Mouse (Mus musculus): ENCODE measurements at regions not wholly inside any gene's neighbourhood (a gene's known extent, or its start where the extent isn't known, plus 50 kb on each side); places are given as distances from the start of the nearest gene placed in this dataset.
A peak's percentile ranks its signal among the peaks of the same experiment; 100 is the strongest.

GRCm38 (mm10) chr5:133143679-133144078, 600.5 kb upstream of the Auts2 start:
- H3K36me3 ChIP-seq: no peaks in the 10 kb centered on the region
- no peaks in the 10 kb centered on the region for H3K27me3 ChIP-seq (replicated peaks)
- no peak overlapping the region for H3K9ac ChIP-seq
- H3K4me2 ChIP-seq: no peak overlapping the region
- no peak; the same call in 1 of the 2 replicates for ATAC-seq (ENCODE audit: extremely low read depth, insufficient number of reproducible peaks, low FRiP score, low TSS enrichment)
- H3K9me3 ChIP-seq: peaks cover 7% of the 10 kb centered on the region; the same call in 1 of the 2 replicates
- 95% methylated on average over 1 of the region's 1 CpGs for WGBS
- no peak overlapping the region for H3K4me3 ChIP-seq
- no peaks in the 10 kb centered on the region for H3K4me1 ChIP-seq
- H3K27ac ChIP-seq (replicated peaks): no peak overlapping the region

- Histone ChIP-seq H3K9me3 (peaks cover 7% of the 10 kb centered on the region; the same call in 1 of the 2 replicates), H3K27me3 (replicated peaks) (no peaks in the 10 kb centered on the region), H3K4me2 (no peak overlapping the region), H3K9ac (no peak overlapping the region), H3K27ac (replicated peaks) (no peak overlapping the region), H3K4me1 (no peaks in the 10 kb centered on the region), H3K36me3 (no peaks in the 10 kb centered on the region), H3K4me3 (no peak overlapping the region)
- WGBS: 71% methylated on average over 11 of the region's 11 CpGs
- no peak for ATAC-seq (ENCODE audit: extremely low read depth, insufficient number of reproducible peaks, low FRiP score, low TSS enrichment)
Observed at GRCm38 (mm10) chr5:133142401-133143115, 599.4 kb upstream of the Auts2 start.

GRCm38 (mm10) chr5:133131042-133131441, 587.9 kb upstream of the Auts2 start:
- Histone ChIP-seq H3K4me3 (no peak overlapping the region), H3K27ac (replicated peaks) (no peak overlapping the region), H3K4me1 (no peaks in the 10 kb centered on the region), H3K27me3 (replicated peaks) (0 out of 2 replicates have a peak, but pooled peaks cover 3% of the 10 kb centered on the region), H3K4me2 (no peak overlapping the region), H3K36me3 (no peaks in the 10 kb centered on the region), H3K9ac (no peak overlapping the region), H3K9me3 (peaks cover 5% of the 10 kb centered on the region)
- ATAC-seq (ENCODE audit: extremely low read depth, insufficient number of reproducible peaks, low FRiP score, low TSS enrichment): no peak
- 78% methylated on average over 2 of the region's 2 CpGs for WGBS

GRCm38 (mm10) chr5:133130316-133130715, 587.2 kb upstream of the Auts2 start:
- Histone ChIP-seq H3K27me3 (replicated peaks) (0 out of 2 replicates have a peak, but pooled peaks cover 3% of the 10 kb centered on the region), H3K4me3 (no peak overlapping the region), H3K36me3 (no peaks in the 10 kb centered on the region), H3K27ac (replicated peaks) (no peak overlapping the region), H3K4me2 (no peak overlapping the region), H3K9me3 (peaks cover 5% of the 10 kb centered on the region), H3K9ac (no peak overlapping the region), H3K4me1 (no peaks in the 10 kb centered on the region)
- WGBS: 60% methylated on average over 6 of the region's 6 CpGs
- ATAC-seq (ENCODE audit: extremely low read depth, insufficient number of reproducible peaks, low FRiP score, low TSS enrichment): no peak

GRCm38 (mm10) chr5:133124223-133124622, 581.1 kb upstream of the Auts2 start:
- Histone ChIP-seq H3K9me3 (no peaks in the 10 kb centered on the region), H3K36me3 (no peaks in the 10 kb centered on the region), H3K4me2 (no peak overlapping the region), H3K27ac (replicated peaks) (no peak overlapping the region), H3K4me3 (no peak overlapping the region), H3K4me1 (no peaks in the 10 kb centered on the region), H3K27me3 (replicated peaks) (0 out of 2 replicates have a peak, but pooled peaks cover 3% of the 10 kb centered on the region), H3K9ac (no peak overlapping the region)
- WGBS: 84% methylated on average over 2 of the region's 2 CpGs
- ATAC-seq (ENCODE audit: extremely low read depth, insufficient number of reproducible peaks, low FRiP score, low TSS enrichment): no peak

GRCm38 (mm10) chr5:133113946-133114345, 570.8 kb upstream of the Auts2 start:
- no peak overlapping the region for H3K9ac ChIP-seq
- no peak for ATAC-seq (ENCODE audit: extremely low read depth, insufficient number of reproducible peaks, low FRiP score, low TSS enrichment)
- no peaks in the 10 kb centered on the region for H3K27me3 ChIP-seq (replicated peaks)
- H3K9me3 ChIP-seq: no peaks in the 10 kb centered on the region
- no peaks in the 10 kb centered on the region for H3K36me3 ChIP-seq
- WGBS: 71% methylated on average over 4 of the region's 4 CpGs
- H3K27ac ChIP-seq (replicated peaks): no peak overlapping the region
- no peak overlapping the region for H3K4me2 ChIP-seq
- no peaks in the 10 kb centered on the region for H3K4me1 ChIP-seq
- H3K4me3 ChIP-seq: no peak overlapping the region

- WGBS: 88% methylated on average over 2 of the region's 2 CpGs
- no peak for ATAC-seq (ENCODE audit: extremely low read depth, insufficient number of reproducible peaks, low FRiP score, low TSS enrichment)
- no peak overlapping the region for H3K4me3 ChIP-seq
- H3K27ac ChIP-seq (replicated peaks): no peak overlapping the region
- no peaks in the 10 kb centered on the region for H3K9me3 ChIP-seq
- H3K9ac ChIP-seq: no peak overlapping the region
- no peaks in the 10 kb centered on the region for H3K36me3 ChIP-seq
- H3K27me3 ChIP-seq (replicated peaks): no peaks in the 10 kb centered on the region
- H3K4me2 ChIP-seq: no peak overlapping the region
- no peaks in the 10 kb centered on the region for H3K4me1 ChIP-seq
Observed at GRCm38 (mm10) chr5:133113183-133113582, 570.0 kb upstream of the Auts2 start.

GRCm38 (mm10) chr5:133106691-133107354, 563.7 kb upstream of the Auts2 start:
- ATAC-seq (ENCODE audit: extremely low read depth, insufficient number of reproducible peaks, low FRiP score, low TSS enrichment): no peak
- Histone ChIP-seq H3K9ac (no peak overlapping the region), H3K4me1 (peaks cover 8% of the 10 kb centered on the region; the same call in 1 of the 2 replicates), H3K36me3 (no peaks in the 10 kb centered on the region), H3K4me2 (peak overlapping the region; percentile 26; the same call in 1 of the 2 replicates), H3K27me3 (replicated peaks) (no peaks in the 10 kb centered on the region), H3K27ac (replicated peaks) (no peak overlapping the region), H3K9me3 (no peaks in the 10 kb centered on the region), H3K4me3 (no peak overlapping the region)
- 45% methylated on average over 8 of the region's 8 CpGs for WGBS

GRCm38 (mm10) chr5:133096340-133096739, 553.2 kb upstream of the Auts2 start:
- H3K27me3 ChIP-seq (replicated peaks): no peaks in the 10 kb centered on the region
- no peak for ATAC-seq (ENCODE audit: extremely low read depth, insufficient number of reproducible peaks, low FRiP score, low TSS enrichment)
- no peak overlapping the region for H3K4me2 ChIP-seq
- no peaks in the 10 kb centered on the region for H3K9me3 ChIP-seq
- no peak overlapping the region for H3K4me3 ChIP-seq
- H3K4me1 ChIP-seq: no peaks in the 10 kb centered on the region
- H3K36me3 ChIP-seq: no peaks in the 10 kb centered on the region
- WGBS: 86% methylated on average over 1 of the region's 1 CpGs
- H3K27ac ChIP-seq (replicated peaks): no peak overlapping the region
- H3K9ac ChIP-seq: no peak overlapping the region

GRCm38 (mm10) chr5:133084859-133085258, 541.7 kb upstream of the Auts2 start:
- H3K36me3 ChIP-seq: no peaks in the 10 kb centered on the region
- no peak for ATAC-seq (ENCODE audit: extremely low read depth, insufficient number of reproducible peaks, low FRiP score, low TSS enrichment)
- H3K27me3 ChIP-seq (replicated peaks): 0 out of 2 replicates have a peak, but pooled peaks cover 4% of the 10 kb centered on the region
- H3K9me3 ChIP-seq: no peaks in the 10 kb centered on the region
- H3K9ac ChIP-seq: no peak overlapping the region
- H3K4me2 ChIP-seq: no peak overlapping the region
- H3K4me3 ChIP-seq: no peak overlapping the region
- no peaks in the 10 kb centered on the region for H3K4me1 ChIP-seq
- WGBS: 65% methylated on average over 1 of the region's 1 CpGs
- H3K27ac ChIP-seq (replicated peaks): no peak overlapping the region

- Histone ChIP-seq H3K27me3 (replicated peaks) (0 out of 2 replicates have a peak, but pooled peaks cover 4% of the 10 kb centered on the region), H3K9ac (no peak overlapping the region), H3K4me2 (no peak overlapping the region), H3K9me3 (no peaks in the 10 kb centered on the region), H3K4me3 (no peak overlapping the region), H3K27ac (replicated peaks) (no peak overlapping the region), H3K36me3 (no peaks in the 10 kb centered on the region), H3K4me1 (no peaks in the 10 kb centered on the region)
- WGBS: 87% methylated on average over 2 of the region's 2 CpGs
- no peak for ATAC-seq (ENCODE audit: extremely low read depth, insufficient number of reproducible peaks, low FRiP score, low TSS enrichment)
Observed at GRCm38 (mm10) chr5:133080751-133081150, 537.6 kb upstream of the Auts2 start.

Data from heart, embryonic 13.5 days (tissue).